Mouse (Mus musculus) intestine, embryonic 16.5 days (tissue): ENCODE results near the gene Dnase2a. TPM values are rescaled to one million over a fixed set of nuclear protein-coding genes. Genes with fewer than 3 reads are reported as not detected.

Experiments
- ATAC-seq: fragments of 200-750 bp; cut with Nextera tagmentation; 2 replicates; pipeline ENCODE4 v1.8.0; 2017; ENCODE audit warnings: moderate TSS enrichment, moderate library complexity
- H3K27ac ChIP-seq: fragments of 300-500 bp; sonication (generic); 2 replicates; pipeline ENCODE4 v1.5.1; 2014; ENCODE audit warnings: mild to moderate bottlenecking, low read length
- H3K27me3 ChIP-seq: fragments of 300-500 bp; sonication (generic); replicated peaks from 2 replicates; pipeline ENCODE4 v1.6.1; 2014; ENCODE audit warnings: low read length, control low read depth, mixed read lengths; ENCODE audit not compliant: control insufficient read depth, insufficient read depth
- H3K36me3 ChIP-seq: fragments of 300-500 bp; sonication (generic); 2 replicates; pipeline ENCODE4 v1.6.1; 2014; ENCODE audit warnings: low read length, control low read depth; ENCODE audit not compliant: control insufficient read depth, insufficient read depth
- H3K4me1 ChIP-seq: fragments of 300-500 bp; sonication (generic); 2 replicates; pipeline ENCODE4 v1.6.1; 2014; ENCODE audit warnings: low read length, control low read depth, mixed read lengths; ENCODE audit not compliant: control insufficient read depth, insufficient read depth
- H3K4me2 ChIP-seq: fragments of 300-500 bp; sonication (generic); 2 replicates; pipeline ENCODE4 v1.6.1; 2014; ENCODE audit warnings: low read depth, low read length, control low read depth
- H3K4me3 ChIP-seq: fragments of 300-500 bp; sonication (generic); 2 replicates; pipeline ENCODE4 v1.5.1; 2014; ENCODE audit warnings: mild to moderate bottlenecking, low read length
- H3K9ac ChIP-seq: fragments of 300-500 bp; sonication (generic); 2 replicates; pipeline ENCODE4 v1.6.1; 2014; ENCODE audit warnings: low read depth, low read length
- H3K9me3 ChIP-seq: fragments of 300-500 bp; sonication (generic); 2 replicates; pipeline ENCODE4 v1.6.1; 2016; ENCODE audit warnings: low read length, control low read depth; ENCODE audit not compliant: control insufficient read depth
- WGBS: fragments of 180-500 bp; shearing (Covaris S2); extraction: QIAGEN DNeasy Blood & Tissue Kit; methylation state at CpG from one replicate; pipeline ENCODE4 v1.1.7; 2014; 5-methylcytosine and 5-hydroxymethylcytosine counted together
- polyA plus RNA-seq: library from polyadenylated mRNA; unstranded; fragments of >200 nt; fragmentation: Nextera tagmentation; extraction: Ambion mirVana; gene quantifications from 2 replicates; pipeline ENCODE4 v1.2.1, GENCODE M21; 2015

Dnase2a gene
- polyA plus RNA-seq, 1 experiment from 2014 or later: 10.2 TPM

DNA sequence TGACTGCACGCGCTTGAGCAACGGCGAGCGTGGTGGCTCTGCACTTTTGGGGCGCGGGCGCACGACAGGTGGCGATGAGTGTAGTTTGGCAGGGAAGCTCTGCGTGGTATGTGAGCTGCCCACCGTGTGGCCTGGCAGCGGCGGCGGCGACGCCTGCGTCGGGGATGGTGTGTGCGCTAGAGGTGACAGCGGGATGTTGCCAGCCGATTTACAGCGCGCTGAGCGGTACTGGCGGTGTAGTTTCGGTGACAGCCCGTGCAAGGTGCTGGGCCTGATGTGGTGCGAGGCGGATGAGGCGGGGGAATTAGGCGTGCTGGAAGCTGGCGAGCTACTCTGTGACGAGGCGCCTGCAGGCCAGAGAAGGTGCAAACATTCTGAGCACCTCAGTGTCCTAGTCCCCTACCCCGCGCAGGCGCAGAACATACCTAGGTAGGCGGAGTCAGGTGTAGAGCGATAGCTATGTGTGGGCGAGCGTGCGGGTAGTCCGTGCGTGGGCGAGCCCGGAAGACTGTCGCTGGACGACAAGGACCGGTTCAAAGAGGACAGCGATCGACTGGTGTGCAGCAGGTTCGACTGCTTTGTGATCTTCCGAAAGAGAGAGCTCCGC is 4.6 kb downstream of the Dnase2a start:
- Histone ChIP-seq H3K36me3 (no peaks in the 10 kb centered on the region), H3K9ac (peak overlapping the region; percentile 64), H3K4me2 (peak overlapping the region; percentile 87), H3K27me3 (peaks cover 25% of the 10 kb centered on the region), H3K9me3 (peaks cover 4% of the 10 kb centered on the region; the same call in 1 of the 2 replicates), H3K27ac (no peak overlapping the region), H3K4me1 (peaks cover 11% of the 10 kb centered on the region; the same call in 1 of the 2 replicates), H3K4me3 (peak overlapping the region; percentile 53)
- ATAC-seq: peak; percentile 77
- WGBS: 1% methylated on average over 55 of the region's 55 CpGs

- Histone ChIP-seq H3K27ac (no peak overlapping the region), H3K4me2 (peak overlapping the region; percentile 87), H3K9ac (peak overlapping the region; percentile 64), H3K9me3 (peaks cover 4% of the 10 kb centered on the region; the same call in 1 of the 2 replicates), H3K4me3 (peak overlapping the region; percentile 53), H3K27me3 (peaks cover 25% of the 10 kb centered on the region), H3K36me3 (no peaks in the 10 kb centered on the region), H3K4me1 (peaks cover 11% of the 10 kb centered on the region; the same call in 1 of the 2 replicates)
- 14% methylated on average over 9 of the region's 9 CpGs for WGBS
- no peak for ATAC-seq
Measured at GRCm38 (mm10) chr8:84913502-84913900, 5.1 kb downstream of the Dnase2a start.

DNA sequence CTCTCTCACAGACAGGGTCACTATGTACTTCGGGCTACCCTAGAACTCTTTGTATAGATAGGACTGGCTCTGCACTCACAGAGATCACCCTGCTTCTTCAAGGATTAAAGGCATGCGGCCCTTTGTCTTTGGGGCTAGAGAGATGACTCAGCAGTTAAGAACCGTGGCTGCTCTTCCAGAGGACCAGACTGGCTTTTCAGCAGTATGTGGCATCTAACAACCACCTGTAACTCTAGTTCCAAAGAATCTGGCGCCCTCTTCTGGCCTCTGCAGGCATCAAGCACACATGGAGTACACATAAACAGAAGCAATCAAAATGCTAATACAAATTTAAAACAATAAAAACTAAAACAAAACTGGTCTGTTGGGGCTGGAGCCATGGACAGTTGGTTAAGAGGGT is 5.6 kb downstream of the Dnase2a start:
- Histone ChIP-seq H3K27me3 (peaks cover 25% of the 10 kb centered on the region), H3K4me2 (no peak overlapping the region), H3K4me3 (no peak overlapping the region), H3K36me3 (no peaks in the 10 kb centered on the region), H3K9me3 (peaks cover 4% of the 10 kb centered on the region; the same call in 1 of the 2 replicates), H3K27ac (no peak overlapping the region), H3K4me1 (peaks cover 9% of the 10 kb centered on the region; the same call in 1 of the 2 replicates), H3K9ac (no peak overlapping the region)
- 28% methylated on average over 4 of the region's 4 CpGs for WGBS
- no peak for ATAC-seq

DNA sequence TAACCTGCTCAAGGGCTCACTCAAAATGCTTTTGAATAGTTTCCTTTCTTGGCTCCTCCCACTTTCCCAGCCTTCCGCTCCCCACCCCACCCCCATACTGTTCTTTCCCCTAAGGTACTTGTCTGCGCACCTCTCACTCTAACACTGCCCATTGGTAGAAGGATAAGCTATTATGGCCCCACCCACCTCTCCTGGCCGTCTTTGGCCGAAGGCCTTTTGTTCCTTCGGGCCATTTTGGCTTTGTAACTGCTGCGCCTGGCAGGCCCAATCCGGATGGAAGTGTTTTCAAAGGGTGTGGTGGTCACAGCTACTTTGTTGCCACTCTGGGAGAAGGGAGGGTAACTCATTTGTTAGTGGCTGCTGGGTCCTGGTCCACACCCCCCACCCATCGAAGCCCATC is 6.9 kb downstream of the Dnase2a start:
- Histone ChIP-seq H3K9ac (no peak overlapping the region), H3K4me1 (peaks cover 7% of the 10 kb centered on the region; the same call in 1 of the 2 replicates), H3K36me3 (no peaks in the 10 kb centered on the region), H3K4me2 (no peak overlapping the region), H3K4me3 (no peak overlapping the region), H3K27ac (no peak overlapping the region), H3K9me3 (peaks cover 4% of the 10 kb centered on the region; the same call in 1 of the 2 replicates), H3K27me3 (peaks cover 22% of the 10 kb centered on the region)
- 92% methylated on average over 8 of the region's 8 CpGs for WGBS
- ATAC-seq: no peak

DNA sequence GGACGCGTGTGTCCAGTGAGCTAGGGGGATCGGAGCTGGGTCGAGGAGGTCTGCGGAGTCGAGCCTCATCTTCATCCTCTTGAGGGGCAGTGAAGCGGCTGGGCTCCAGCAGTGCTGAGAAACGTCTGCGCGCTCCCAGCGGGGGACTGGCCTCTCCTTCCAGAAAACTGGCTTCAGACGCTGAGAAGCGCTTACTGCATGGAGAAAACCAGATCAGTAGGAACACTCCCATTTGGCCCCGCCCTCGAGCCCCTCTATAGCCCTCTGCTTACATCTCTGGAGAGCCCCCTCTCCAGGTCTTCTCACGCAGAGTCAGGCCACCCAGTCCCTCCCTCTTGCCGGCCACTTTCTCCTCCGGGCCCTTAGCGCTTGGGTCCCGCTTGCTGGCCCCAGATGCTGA is 9.4 kb downstream of the Dnase2a start:
- Histone ChIP-seq H3K4me2 (no peak overlapping the region), H3K4me1 (peaks cover 3% of the 10 kb centered on the region; the same call in 1 of the 2 replicates), H3K27ac (no peak overlapping the region), H3K9me3 (peaks cover 4% of the 10 kb centered on the region; the same call in 1 of the 2 replicates), H3K27me3 (peaks cover 7% of the 10 kb centered on the region), H3K9ac (no peak overlapping the region), H3K36me3 (no peaks in the 10 kb centered on the region), H3K4me3 (no peak overlapping the region)
- 45% methylated on average over 20 of the region's 20 CpGs for WGBS
- no peak for ATAC-seq

DNA sequence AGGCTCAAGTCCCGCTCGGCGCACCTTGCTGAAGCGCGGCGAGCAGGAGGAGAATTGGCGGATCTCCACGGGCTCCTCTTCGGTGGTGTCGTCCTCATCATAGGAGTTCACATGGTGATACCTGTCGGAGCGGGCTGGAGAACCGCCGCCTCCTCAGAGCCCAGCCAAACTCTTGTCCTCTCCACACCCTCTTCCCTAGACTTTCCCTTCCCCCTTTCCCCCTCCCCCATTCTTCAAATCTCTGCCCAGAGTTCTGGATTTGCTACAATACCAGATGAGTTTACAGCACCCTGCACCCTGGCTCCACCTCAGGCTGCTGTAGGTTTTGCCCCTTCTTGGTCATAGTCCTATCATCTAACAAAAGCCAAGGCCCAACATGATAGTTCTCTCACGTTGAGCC is 10.3 kb downstream of the Dnase2a start:
- 92% methylated on average over 15 of the region's 15 CpGs for WGBS
- Histone ChIP-seq H3K27me3 (peaks cover 3% of the 10 kb centered on the region; the same call in 1 of the 2 replicates), H3K4me1 (no peaks in the 10 kb centered on the region), H3K36me3 (no peaks in the 10 kb centered on the region), H3K9me3 (peaks cover 4% of the 10 kb centered on the region; the same call in 1 of the 2 replicates), H3K4me3 (no peak overlapping the region), H3K9ac (no peak overlapping the region), H3K4me2 (no peak overlapping the region), H3K27ac (no peak overlapping the region)
- ATAC-seq: no peak

GRCm38 (mm10) chr8:84921596-84921995 is 13.2 kb downstream of the Dnase2a start:
- ATAC-seq: no peak
- Histone ChIP-seq H3K36me3 (no peaks in the 10 kb centered on the region), H3K9me3 (no peaks in the 10 kb centered on the region), H3K4me2 (no peak overlapping the region), H3K27me3 (peaks cover under 1% of the 10 kb centered on the region; the same call in 1 of the 2 replicates), H3K4me3 (no peak overlapping the region), H3K27ac (no peak overlapping the region), H3K4me1 (no peaks in the 10 kb centered on the region), H3K9ac (no peak overlapping the region)
- 61% methylated on average over 2 of the region's 2 CpGs for WGBS

DNA sequence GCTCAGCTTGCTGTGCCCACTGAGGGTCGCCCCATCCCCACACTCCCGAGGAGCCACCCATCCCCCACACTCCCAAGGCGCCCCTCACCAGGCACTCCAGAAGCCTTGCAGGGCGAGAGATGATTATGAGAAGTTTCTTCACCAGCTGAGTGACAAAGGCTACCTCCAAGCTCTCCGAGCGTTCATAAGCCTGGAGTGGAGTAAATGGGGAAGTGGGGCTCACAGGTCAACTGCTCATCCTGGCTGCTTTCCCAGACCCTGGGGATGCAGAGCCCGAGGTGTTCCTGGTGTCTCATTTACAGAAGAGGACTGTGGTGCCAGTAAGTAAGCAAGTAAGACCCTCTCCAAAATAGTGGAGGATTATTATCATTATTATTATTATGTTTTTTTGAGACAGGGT is 17.2 kb downstream of the Dnase2a start:
- H3K27ac ChIP-seq: no peak overlapping the region
- H3K4me2 ChIP-seq: no peak overlapping the region
- H3K36me3 ChIP-seq: no peaks in the 10 kb centered on the region
- 64% methylated on average over 7 of the region's 7 CpGs for WGBS
- H3K4me1 ChIP-seq: peaks cover 6% of the 10 kb centered on the region
- peaks cover 16% of the 10 kb centered on the region for H3K27me3 ChIP-seq
- no peak overlapping the region for H3K9ac ChIP-seq
- no peaks in the 10 kb centered on the region for H3K9me3 ChIP-seq
- no peak for ATAC-seq
- no peak overlapping the region for H3K4me3 ChIP-seq

DNA sequence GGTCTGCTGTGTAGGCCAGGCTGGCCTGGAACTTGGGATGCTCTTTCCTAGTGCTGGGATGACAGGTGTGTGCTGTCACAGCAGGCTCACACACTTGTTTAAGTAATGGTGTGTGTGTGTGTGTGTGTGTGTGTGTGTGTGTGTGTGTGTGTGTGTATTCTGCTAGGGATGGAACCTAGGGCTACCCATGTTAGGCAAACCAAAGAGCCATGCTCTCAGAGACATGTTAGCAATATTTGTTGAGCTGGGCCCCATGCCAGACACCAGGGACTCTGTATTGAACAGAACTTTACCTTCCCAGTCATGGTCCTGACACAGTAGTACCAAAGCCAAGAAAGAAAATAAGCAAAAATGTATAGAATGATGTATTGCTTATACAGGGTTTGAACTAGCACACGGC is 19.2 kb downstream of the Dnase2a start:
- no peak overlapping the region for H3K27ac ChIP-seq
- H3K9ac ChIP-seq: no peak overlapping the region
- H3K4me2 ChIP-seq: no peak overlapping the region
- H3K4me1 ChIP-seq: peaks cover 6% of the 10 kb centered on the region
- no peaks in the 10 kb centered on the region for H3K36me3 ChIP-seq
- H3K27me3 ChIP-seq: peaks cover 23% of the 10 kb centered on the region
- no peaks in the 10 kb centered on the region for H3K9me3 ChIP-seq
- no peak for ATAC-seq
- 77% methylated on average over 1 of the region's 1 CpGs for WGBS
- H3K4me3 ChIP-seq: no peak overlapping the region
